Mouse (Mus musculus): ENCODE data around the gene Kctd4.
"Not testable (repeated sequence)": the region's sequence is repeated elsewhere in the genome, so short reads cannot be mapped to it uniquely, and the experiment has no call there.

Gene Kctd4

GRCm38 (mm10) chr14:75954766-75955165 is at the start of gene Kctd4:
TSS of gene Kctd4 (plus strand) at chr14:75955009.
- DNase-seq (ENCODE audit: low spot score in 2 of 2): no peak

GRCm38 (mm10) chr14:75906931-75907330 is 47.9 kb upstream of the Kctd4 start:
- DNase-seq (ENCODE audit: low spot score in 2 of 2): no peak

- no peak for DNase-seq (ENCODE audit: low spot score in 2 of 2)
Measured at GRCm38 (mm10) chr14:75911968-75912367, 42.8 kb upstream of the Kctd4 start.

GRCm38 (mm10) chr14:75912665-75913064 is 42.1 kb upstream of the Kctd4 start:
- no peak for DNase-seq (ENCODE audit: low spot score in 2 of 2)

- no peak for DNase-seq (ENCODE audit: low spot score in 2 of 2)
Measured at GRCm38 (mm10) chr14:75923314-75924052, 31.3 kb upstream of the Kctd4 start.

DNA sequence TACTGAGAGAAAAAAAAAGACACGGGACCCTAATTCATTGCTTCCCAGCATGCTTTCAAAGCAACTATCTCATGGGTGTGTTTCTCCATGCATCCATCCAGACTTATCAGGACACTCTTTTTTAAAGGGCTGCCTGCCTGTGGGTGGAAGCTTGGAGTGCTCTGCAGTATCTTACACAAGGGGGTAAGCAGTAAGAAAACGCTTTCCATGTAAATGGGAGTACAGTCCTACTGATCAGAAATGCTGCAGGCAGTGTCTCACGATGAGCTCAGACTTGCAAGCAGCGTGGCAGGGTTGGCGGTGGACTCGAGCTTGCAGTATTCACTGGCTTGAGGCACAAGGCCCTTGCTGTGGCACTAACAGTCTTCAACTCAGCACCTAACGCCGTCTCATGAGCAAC is 25.1 kb upstream of the Kctd4 start:
- not testable (repeated sequence) for DNase-seq (ENCODE audit: low spot score in 2 of 2)

GRCm38 (mm10) chr14:75931266-75931665 is 23.5 kb upstream of the Kctd4 start:
- no peak for DNase-seq (ENCODE audit: low spot score in 2 of 2)

GRCm38 (mm10) chr14:75934359-75934758 is 20.4 kb upstream of the Kctd4 start:
- no peak for DNase-seq (ENCODE audit: low spot score in 2 of 2)

GRCm38 (mm10) chr14:75937714-75938113 is 17.1 kb upstream of the Kctd4 start:
- no peak for DNase-seq (ENCODE audit: low spot score in 2 of 2)

- peak in 1 of 2 experiments; percentile 48 for DNase-seq (ENCODE audit: low spot score in 2 of 2)
Measured at GRCm38 (mm10) chr14:75941500-75941899, 13.3 kb upstream of the Kctd4 start.

GRCm38 (mm10) chr14:75942365-75942764 is 12.4 kb upstream of the Kctd4 start:
- no peak for DNase-seq (ENCODE audit: low spot score in 2 of 2)

- DNase-seq (ENCODE audit: low spot score in 2 of 2): no peak
Measured at GRCm38 (mm10) chr14:75947674-75948073, 7.1 kb upstream of the Kctd4 start.

GRCm38 (mm10) chr14:75953011-75953410 is 1.8 kb upstream of the Kctd4 start:
- no peak for DNase-seq (ENCODE audit: low spot score in 2 of 2)

DNA sequence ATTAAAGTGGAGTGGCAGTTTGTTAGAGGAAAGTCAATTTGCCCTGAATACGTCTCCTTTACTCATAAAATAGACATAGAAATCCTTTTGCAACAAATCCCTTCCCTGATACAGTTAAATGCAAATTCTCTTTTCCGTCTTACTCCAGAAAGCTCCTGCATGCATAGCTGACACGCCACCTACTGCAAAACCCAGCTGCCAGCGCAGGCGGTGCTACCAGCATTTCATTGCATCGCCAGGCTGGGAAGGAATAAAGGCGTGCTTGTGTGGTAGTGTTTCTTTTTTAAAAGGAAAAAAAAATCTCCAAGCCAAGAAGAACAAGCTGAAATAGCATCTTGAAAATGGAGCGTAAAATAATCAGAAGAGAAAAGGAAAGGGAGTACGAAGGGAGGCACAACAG is 7.4 kb downstream of the Kctd4 start:
- DNase-seq (ENCODE audit: low spot score in 2 of 2): peak; percentile 67 to 90

GRCm38 (mm10) chr14:75963215-75963614 is 8.4 kb downstream of the Kctd4 start:
- peak in 1 of 2 experiments; percentile 31 for DNase-seq (ENCODE audit: low spot score in 2 of 2)

DNA sequence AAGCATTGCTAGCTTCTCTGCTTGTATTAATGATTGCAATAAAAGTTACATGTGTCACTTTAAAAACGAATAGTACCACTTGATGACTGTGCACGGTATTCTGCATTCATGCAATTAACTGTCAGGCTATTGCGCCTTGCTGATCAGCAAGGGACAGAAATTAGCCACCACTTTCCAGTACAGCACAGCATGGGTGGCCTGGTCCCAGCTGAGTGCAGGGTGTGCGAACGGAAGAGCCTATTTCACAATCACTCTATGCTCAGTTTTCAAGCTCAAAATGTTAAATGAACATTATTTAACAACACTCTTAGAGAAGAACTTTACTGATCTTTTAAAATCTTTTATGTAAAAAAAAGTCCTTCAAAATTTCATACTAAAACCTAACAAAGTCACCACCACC is 9.2 kb downstream of the Kctd4 start:
- DNase-seq (ENCODE audit: low spot score in 2 of 2): no peak

DNA sequence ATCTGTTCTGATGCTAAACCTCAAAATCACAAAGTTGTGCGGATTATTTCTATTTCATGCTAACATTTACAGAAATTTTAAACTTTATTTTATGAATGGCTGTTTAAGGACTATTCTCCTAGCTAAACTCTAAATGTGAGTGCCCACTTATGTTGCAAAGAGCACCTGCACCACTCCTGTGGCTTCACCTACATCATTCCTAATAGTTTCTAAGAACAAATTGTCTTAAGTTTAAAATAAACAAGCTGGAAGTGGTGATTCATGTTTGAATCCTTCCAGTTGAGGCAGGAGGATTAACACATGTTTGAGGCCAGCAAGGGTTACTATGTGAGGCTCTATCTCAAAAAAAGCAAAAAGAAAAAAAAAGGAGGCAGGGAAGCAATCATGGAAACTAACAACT is 9.6 kb downstream of the Kctd4 start:
- no peak for DNase-seq (ENCODE audit: low spot score in 2 of 2)

DNA sequence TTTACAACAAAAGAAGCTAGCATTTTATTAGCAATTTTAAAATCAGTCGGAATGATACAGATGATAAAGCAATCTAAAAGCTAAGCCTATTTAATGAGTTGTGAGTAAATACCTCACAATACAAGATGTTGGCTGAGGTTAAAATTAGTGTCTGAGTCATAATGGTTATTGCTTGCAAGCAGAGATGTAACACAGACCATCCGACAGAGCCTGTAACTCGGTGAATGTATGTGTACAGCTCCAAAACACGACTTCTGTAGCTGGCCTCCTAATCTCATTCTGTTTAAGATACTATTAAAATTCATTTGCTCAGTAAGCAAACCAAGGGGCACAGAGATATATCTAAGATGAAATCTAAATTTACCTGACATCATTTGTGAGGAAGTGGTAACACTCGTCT is 12.5 kb downstream of the Kctd4 start:
- DNase-seq (ENCODE audit: low spot score in 2 of 2): no peak

- no peak for DNase-seq (ENCODE audit: low spot score in 2 of 2)
Measured at GRCm38 (mm10) chr14:75976107-75976506, 21.3 kb downstream of the Kctd4 start.

DNA sequence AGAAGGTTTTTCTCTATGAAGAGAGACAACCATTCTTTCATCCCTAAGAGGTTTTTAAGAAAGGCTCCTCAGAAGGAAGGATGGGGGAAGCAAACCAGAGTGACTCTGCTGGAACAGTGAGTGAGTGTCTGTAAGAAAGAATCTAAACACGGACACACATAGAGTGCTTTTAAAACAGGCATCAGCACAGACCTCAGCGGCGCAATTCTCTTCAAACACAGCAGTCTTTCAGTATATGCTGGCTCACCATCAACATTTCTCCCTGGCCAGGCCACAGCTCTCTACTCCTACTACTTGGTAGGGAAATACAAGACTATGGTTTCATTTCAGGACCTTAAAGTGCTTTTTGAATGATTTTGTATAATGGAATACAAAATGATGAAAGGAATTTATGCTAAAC is 26.4 kb downstream of the Kctd4 start:
- DNase-seq (ENCODE audit: low spot score in 2 of 2): no peak

GRCm38 (mm10) chr14:75983891-75984290 is 29.1 kb downstream of the Kctd4 start:
- no peak for DNase-seq (ENCODE audit: low spot score in 2 of 2)

DNA sequence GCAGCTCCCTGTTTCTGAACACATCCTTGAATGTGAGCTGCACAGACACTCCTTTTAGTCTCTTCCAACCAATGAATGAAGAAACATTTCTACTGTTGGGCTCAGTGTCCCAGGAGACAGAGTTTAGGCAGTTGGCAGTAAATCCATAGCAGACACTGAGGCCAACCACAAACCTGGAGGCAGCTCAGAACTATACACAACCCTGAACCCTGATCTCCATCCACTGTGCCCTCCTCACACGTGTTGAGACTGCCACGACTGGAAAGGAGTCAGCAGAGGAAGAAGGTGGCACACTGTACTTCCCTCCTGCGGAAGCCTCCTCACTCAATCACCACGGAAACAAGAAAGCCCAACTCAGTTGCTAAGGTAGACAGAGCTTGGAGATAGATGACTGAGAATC is 30.3 kb downstream of the Kctd4 start:
- peak in 1 of 2 experiments; percentile 31 for DNase-seq (ENCODE audit: low spot score in 2 of 2)

DNA sequence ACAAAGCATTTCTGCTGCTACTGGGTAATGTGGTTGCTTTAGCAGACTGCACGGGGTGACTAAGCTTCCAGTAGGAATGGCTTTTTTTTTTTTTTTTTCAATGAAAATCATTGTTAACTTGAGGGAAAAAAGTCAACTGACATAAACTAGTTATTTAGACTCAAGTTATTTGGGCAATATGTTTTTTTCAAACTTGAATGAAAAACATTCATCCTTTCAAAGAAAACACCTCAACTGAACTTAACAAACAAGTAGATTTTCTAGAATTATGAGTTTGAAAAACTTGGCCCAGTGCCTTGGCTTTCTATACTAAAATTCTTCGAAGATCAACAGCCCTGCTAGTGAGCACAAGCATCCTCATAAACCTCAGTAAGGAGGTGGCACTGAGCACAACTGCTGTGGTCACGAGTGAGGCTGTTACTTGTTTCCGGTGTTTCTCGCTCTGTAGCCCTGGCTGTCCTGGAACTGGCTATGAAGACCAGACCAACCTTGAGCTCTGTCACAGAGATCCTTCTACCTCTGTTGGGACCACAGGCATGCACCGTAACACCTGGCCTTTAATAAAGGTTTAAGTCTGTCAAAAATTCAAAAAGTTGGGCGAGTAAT is 32.2 kb downstream of the Kctd4 start:
- no peak for DNase-seq (ENCODE audit: low spot score in 2 of 2)

- DNase-seq (ENCODE audit: low spot score in 2 of 2): no peak
Measured at GRCm38 (mm10) chr14:75989168-75989567, 34.4 kb downstream of the Kctd4 start.

All from left cerebral cortex, adult 9 months (tissue).